Mouse (Mus musculus) lung, embryonic 15.5 days (tissue): ENCODE measurements around the gene Ly75. TPM values are rescaled to one million over a fixed set of nuclear protein-coding genes. Genes with fewer than 3 reads are reported as not detected.

Source experiments
- ATAC-seq: fragments of 200-750 bp; cut with Nextera tagmentation; 2 replicates; pipeline ENCODE4 v1.8.0; 2017; ENCODE audit warnings: moderate number of reproducible peaks, borderline replicate concordance; ENCODE audit not compliant: low FRiP score, low TSS enrichment; ENCODE audit errors: extremely low read depth
- H3K27ac ChIP-seq: fragments of 300-500 bp; sonication (generic); 2 replicates; pipeline ENCODE4 v1.5.1; 2015; ENCODE audit warnings: moderate library complexity, mild to moderate bottlenecking, inconsistent platforms
- H3K27me3 ChIP-seq: fragments of 300-500 bp; sonication (generic); 2 replicates; pipeline ENCODE4 v1.6.1; 2015; ENCODE audit warnings: inconsistent platforms
- H3K36me3 ChIP-seq: fragments of 300-500 bp; sonication (generic); 2 replicates; pipeline ENCODE4 v1.6.1; 2015; ENCODE audit warnings: inconsistent platforms
- H3K4me1 ChIP-seq: fragments of 300-500 bp; sonication (generic); 2 replicates; pipeline ENCODE4 v1.6.1; 2015; ENCODE audit warnings: inconsistent platforms
- H3K4me2 ChIP-seq: fragments of 300-500 bp; sonication (generic); 2 replicates; pipeline ENCODE4 v1.6.1; 2015; ENCODE audit warnings: inconsistent platforms, mild to moderate bottlenecking, moderate library complexity
- H3K4me3 ChIP-seq: fragments of 300-500 bp; sonication (generic); 2 replicates; pipeline ENCODE4 v1.5.1; 2015; ENCODE audit warnings: mild to moderate bottlenecking, inconsistent platforms
- H3K9ac ChIP-seq: fragments of 300-500 bp; sonication (generic); 2 replicates; pipeline ENCODE4 v1.6.1; 2015; ENCODE audit warnings: inconsistent platforms
- H3K9me3 ChIP-seq: fragments of 300-500 bp; sonication (generic); 2 replicates; pipeline ENCODE4 v1.6.1; 2016; ENCODE audit warnings: inconsistent platforms
- whole genome bisulfite sequencing: fragments of 180-500 bp; shearing (Covaris S2); methylation state at CpG from one replicate; pipeline ENCODE4 v1.1.7; 2015; 5-methylcytosine and 5-hydroxymethylcytosine counted together
- polyA plus RNA-seq: library from polyadenylated mRNA; unstranded; fragments of >200 nt; fragmentation: Nextera tagmentation; extraction: Ambion mirVana; gene quantifications from 2 replicates; pipeline ENCODE4 v1.2.1, GENCODE M21; 2015

Gene Ly75
- polyA plus RNA-seq, 1 experiment from 2014 or later, result 3.5 TPM

- no peak for ATAC-seq
- 83% methylated on average over 7 of the region's 7 CpGs for WGBS
These were observed 35.2 kb downstream of the Ly75 start for GRCm38 (mm10) chr2:60347875-60348274.

GRCm38 (mm10) chr2:60346531-60346930, 36.6 kb downstream of the Ly75 start:
- no peak for ATAC-seq
- Histone ChIP-seq H3K4me2 (no peak overlapping the region), H3K36me3 (no peaks in the 10 kb centered on the region), H3K9me3 (no peaks in the 10 kb centered on the region), H3K9ac (no peak overlapping the region), H3K4me1 (no peaks in the 10 kb centered on the region), H3K4me3 (no peak overlapping the region), H3K27me3 (no peaks in the 10 kb centered on the region), H3K27ac (no peak overlapping the region)
- 84% methylated on average over 8 of the region's 8 CpGs for WGBS

More at GRCm38 (mm10) chr2:60347875-60348274, 35.2 kb downstream of the Ly75 start:
- no peak overlapping the region for H3K4me3 ChIP-seq
- H3K27ac ChIP-seq, result no peak overlapping the region
- no peaks in the 10 kb centered on the region for H3K27me3 ChIP-seq
- no peaks in the 10 kb centered on the region for H3K9me3 ChIP-seq
- H3K36me3 ChIP-seq, result no peaks in the 10 kb centered on the region
- no peaks in the 10 kb centered on the region for H3K4me1 ChIP-seq
- H3K9ac ChIP-seq, result no peak overlapping the region
- no peak overlapping the region for H3K4me2 ChIP-seq

GRCm38 (mm10) chr2:60345717-60346116, 37.4 kb downstream of the Ly75 start:
- Histone ChIP-seq H3K9me3 (no peaks in the 10 kb centered on the region), H3K36me3 (no peaks in the 10 kb centered on the region), H3K9ac (no peak overlapping the region), H3K4me2 (no peak overlapping the region), H3K27me3 (no peaks in the 10 kb centered on the region), H3K4me3 (no peak overlapping the region), H3K27ac (no peak overlapping the region), H3K4me1 (no peaks in the 10 kb centered on the region)
- 86% methylated on average over 7 of the region's 7 CpGs for WGBS
- no peak for ATAC-seq

- Histone ChIP-seq H3K27ac (no peak overlapping the region), H3K4me2 (no peak overlapping the region), H3K36me3 (no peaks in the 10 kb centered on the region), H3K9me3 (no peaks in the 10 kb centered on the region), H3K4me3 (no peak overlapping the region), H3K27me3 (no peaks in the 10 kb centered on the region), H3K4me1 (no peaks in the 10 kb centered on the region), H3K9ac (no peak overlapping the region)
- 81% methylated on average over 11 of the region's 11 CpGs for WGBS
- no peak for ATAC-seq
These were observed 39.4 kb downstream of the Ly75 start for GRCm38 (mm10) chr2:60343607-60344289.

GRCm38 (mm10) chr2:60342107-60342880, 40.8 kb downstream of the Ly75 start:
- Histone ChIP-seq H3K27ac (no peak overlapping the region), H3K4me2 (no peak overlapping the region), H3K4me3 (no peak overlapping the region), H3K9me3 (no peaks in the 10 kb centered on the region), H3K27me3 (no peaks in the 10 kb centered on the region), H3K4me1 (no peaks in the 10 kb centered on the region), H3K36me3 (no peaks in the 10 kb centered on the region), H3K9ac (no peak overlapping the region)
- no peak for ATAC-seq
- 54% methylated on average over 4 of the region's 4 CpGs for WGBS

- H3K4me3 ChIP-seq, result no peak overlapping the region
- no peak overlapping the region for H3K4me2 ChIP-seq
- no peaks in the 10 kb centered on the region for H3K4me1 ChIP-seq
- H3K9ac ChIP-seq, result no peak overlapping the region
- H3K36me3 ChIP-seq, result no peaks in the 10 kb centered on the region
- WGBS, result 48% methylated on average over 9 of the region's 9 CpGs
- no peaks in the 10 kb centered on the region for H3K27me3 ChIP-seq
- H3K9me3 ChIP-seq, result no peaks in the 10 kb centered on the region
- ATAC-seq, result no peak
- H3K27ac ChIP-seq, result no peak overlapping the region
These were observed 45.2 kb downstream of the Ly75 start for GRCm38 (mm10) chr2:60337937-60338336.

GRCm38 (mm10) chr2:60328641-60329040, 54.5 kb downstream of the Ly75 start:
- no peak overlapping the region for H3K4me3 ChIP-seq
- H3K27ac ChIP-seq, result no peak overlapping the region
- H3K27me3 ChIP-seq, result no peaks in the 10 kb centered on the region
- no peaks in the 10 kb centered on the region for H3K36me3 ChIP-seq
- 75% methylated on average over 10 of the region's 10 CpGs for WGBS
- no peak for ATAC-seq
- H3K9me3 ChIP-seq, result no peaks in the 10 kb centered on the region
- H3K4me2 ChIP-seq, result no peak overlapping the region
- no peaks in the 10 kb centered on the region for H3K4me1 ChIP-seq
- no peak overlapping the region for H3K9ac ChIP-seq

- no peaks in the 10 kb centered on the region for H3K4me1 ChIP-seq
- H3K9me3 ChIP-seq, result no peaks in the 10 kb centered on the region
- H3K36me3 ChIP-seq, result no peaks in the 10 kb centered on the region
- ATAC-seq, result no peak
- no peak overlapping the region for H3K4me2 ChIP-seq
- H3K4me3 ChIP-seq, result no peak overlapping the region
- H3K27ac ChIP-seq, result no peak overlapping the region
- no peak overlapping the region for H3K9ac ChIP-seq
- no peaks in the 10 kb centered on the region for H3K27me3 ChIP-seq
- 83% methylated on average over 11 of the region's 11 CpGs for WGBS
These were observed 55.5 kb downstream of the Ly75 start for GRCm38 (mm10) chr2:60327581-60327980.

GRCm38 (mm10) chr2:60326948-60327347, 56.2 kb downstream of the Ly75 start:
- no peaks in the 10 kb centered on the region for H3K36me3 ChIP-seq
- no peaks in the 10 kb centered on the region for H3K9me3 ChIP-seq
- WGBS, result 79% methylated on average over 7 of the region's 7 CpGs

GRCm38 (mm10) chr2:60323411-60323810, 59.7 kb downstream of the Ly75 start:
- Histone ChIP-seq H3K27ac (no peak overlapping the region), H3K27me3 (no peaks in the 10 kb centered on the region), H3K9me3 (no peaks in the 10 kb centered on the region), H3K4me2 (no peak overlapping the region), H3K9ac (no peak overlapping the region), H3K4me3 (no peak overlapping the region), H3K36me3 (no peaks in the 10 kb centered on the region), H3K4me1 (no peaks in the 10 kb centered on the region)
- WGBS, result 78% methylated on average over 5 of the region's 5 CpGs
- no peak for ATAC-seq

More at GRCm38 (mm10) chr2:60326948-60327347, 56.2 kb downstream of the Ly75 start:
- no peak for ATAC-seq
- Histone ChIP-seq H3K4me2 (no peak overlapping the region), H3K4me1 (no peaks in the 10 kb centered on the region), H3K4me3 (no peak overlapping the region), H3K27ac (no peak overlapping the region), H3K9ac (no peak overlapping the region), H3K27me3 (no peaks in the 10 kb centered on the region)

GRCm38 (mm10) chr2:60322031-60322726, 60.9 kb downstream of the Ly75 start:
- Histone ChIP-seq H3K27ac (no peak overlapping the region), H3K4me2 (no peak overlapping the region), H3K4me3 (no peak overlapping the region), H3K9me3 (no peaks in the 10 kb centered on the region), H3K4me1 (no peaks in the 10 kb centered on the region), H3K9ac (no peak overlapping the region), H3K36me3 (no peaks in the 10 kb centered on the region), H3K27me3 (no peaks in the 10 kb centered on the region)
- no peak for ATAC-seq
- WGBS, result 65% methylated on average over 6 of the region's 6 CpGs

- no peak overlapping the region for H3K4me2 ChIP-seq
- no peak overlapping the region for H3K9ac ChIP-seq
- ATAC-seq, result no peak
- no peak overlapping the region for H3K27ac ChIP-seq
- 82% methylated on average over 4 of the region's 4 CpGs for WGBS
- H3K27me3 ChIP-seq, result no peaks in the 10 kb centered on the region
- H3K4me1 ChIP-seq, result no peaks in the 10 kb centered on the region
- H3K36me3 ChIP-seq, result no peaks in the 10 kb centered on the region
- no peaks in the 10 kb centered on the region for H3K9me3 ChIP-seq
- H3K4me3 ChIP-seq, result no peak overlapping the region
These were observed 79.3 kb downstream of the Ly75 start for GRCm38 (mm10) chr2:60303796-60304195.
